Mouse (Mus musculus) left cerebral cortex, adult 2 months (tissue): ENCODE results near the gene Metap1. TPM values are rescaled to one million over a fixed set of nuclear protein-coding genes. Genes with fewer than 3 reads are reported as not detected.

Experiments used
- DNase-seq, 2 experiments: peaks; one replicate each; pipeline ENCODE4 v3.0.0; 2021 to 2022; ENCODE audit warnings: low spot score in 2 of 2, mixed read lengths in 1 of 2; ENCODE audit errors: extremely low spot score in 1 of 2
- H3K27ac ChIP-seq: fragments of 200-600 bp; 2 replicates; pipeline ENCODE4 v1.8.1; 2022
- H3K4me3 ChIP-seq: fragments of 200-600 bp; 2 replicates; pipeline ENCODE4 v1.8.1; 2022
- CTCF ChIP-seq: fragments of 200-600 bp; IDR thresholded peaks from 2 replicates; pipeline ENCODE4 v1.8.1; 2022; ENCODE audit warnings: antibody characterized with exemption, mild to moderate bottlenecking, moderate library complexity
- intact Hi-C: fragments of 180-260 bp; cut with DNase I; formaldehyde crosslinking; loops from one replicate; pipeline ENCODE4 v1.15.1; 2025
- total RNA-seq, 2 experiments: library from RNA; stranded (reverse); gene quantifications; 2 replicates each; pipeline ENCODE4 v1.2.3; 2021

Metap1 gene
- total RNA-seq, 2 experiments from 2014 or later: 40.7 to 44.3 TPM

- intact Hi-C loops: loop anchor here (10.0 kb wide), 1 partner anchor 549 kb away; the partner anchor contains the start of gene Rap1gds1
These were observed 36.2 kb upstream of the Metap1 start for GRCm38 (mm10) chr3:138525494-138525893.

GRCm38 (mm10) chr3:138523956-138524355 is 34.6 kb upstream of the Metap1 start:
- no peak for DNase-seq
- TF ChIP-seq CTCF: no peak
- intact Hi-C loops: loop anchor here (10.0 kb wide), 1 partner anchor 551 kb away; the partner anchor contains the start of gene Rap1gds1
- Histone ChIP-seq H3K27ac (no peak overlapping the region), H3K4me3 (no peak overlapping the region)

More at GRCm38 (mm10) chr3:138525494-138525893, 36.2 kb upstream of the Metap1 start:
- no peak overlapping the region for H3K27ac ChIP-seq
- no peak overlapping the region for H3K4me3 ChIP-seq
- no peak for TF ChIP-seq CTCF
- DNase-seq: no peak

- intact Hi-C loops: no loop called here
- Histone ChIP-seq H3K4me3 (no peak overlapping the region), H3K27ac (no peak overlapping the region)
- TF ChIP-seq CTCF: no peak
- DNase-seq: no peak
These were observed 29.9 kb upstream of the Metap1 start for GRCm38 (mm10) chr3:138519218-138519617.

GRCm38 (mm10) chr3:138517881-138518280 is 28.6 kb upstream of the Metap1 start:
- no peak for DNase-seq
- TF ChIP-seq CTCF: peak; percentile 18
- no peak overlapping the region for H3K4me3 ChIP-seq
- H3K27ac ChIP-seq: no peak overlapping the region
- intact Hi-C loops: no loop called here

GRCm38 (mm10) chr3:138515656-138516370 is 26.5 kb upstream of the Metap1 start:
- no peak overlapping the region for H3K27ac ChIP-seq
- intact Hi-C loops: no loop called here
- no peak for DNase-seq
- no peak for TF ChIP-seq CTCF
- H3K4me3 ChIP-seq: no peak overlapping the region

GRCm38 (mm10) chr3:138514749-138515148 is 25.4 kb upstream of the Metap1 start:
- TF ChIP-seq CTCF: no peak
- H3K27ac ChIP-seq: no peak overlapping the region
- no peak overlapping the region for H3K4me3 ChIP-seq
- intact Hi-C loops: no loop called here
- DNase-seq: no peak

GRCm38 (mm10) chr3:138513243-138513642 is 23.9 kb upstream of the Metap1 start:
- no peak overlapping the region for H3K4me3 ChIP-seq
- TF ChIP-seq CTCF: no peak
- H3K27ac ChIP-seq: no peak overlapping the region
- intact Hi-C loops: no loop called here
- DNase-seq: no peak

- H3K4me3 ChIP-seq: no peak overlapping the region
- intact Hi-C loops: no loop called here
- DNase-seq: no peak
- TF ChIP-seq CTCF: no peak
- H3K27ac ChIP-seq: no peak overlapping the region
These were observed 21.2 kb upstream of the Metap1 start for GRCm38 (mm10) chr3:138510471-138510870.

GRCm38 (mm10) chr3:138509581-138509980 is 20.3 kb upstream of the Metap1 start:
- no peak for TF ChIP-seq CTCF
- Histone ChIP-seq H3K4me3 (no peak overlapping the region), H3K27ac (no peak overlapping the region)
- intact Hi-C loops: loop anchor here (5.0 kb wide), 1 partner anchor 398 kb away; no protein-coding TSS in a partner anchor
- DNase-seq: no peak

GRCm38 (mm10) chr3:138506749-138507148 is 17.4 kb upstream of the Metap1 start:
- TF ChIP-seq CTCF: peak; percentile 66
- H3K4me3 ChIP-seq: no peak overlapping the region
- peak in 1 of 2 experiments; percentile 23 for DNase-seq
- intact Hi-C loops: loop anchor here (5.0 kb wide), 1 partner anchor 401 kb away; no protein-coding TSS in a partner anchor
- no peak overlapping the region for H3K27ac ChIP-seq

GRCm38 (mm10) chr3:138503754-138504153 is 14.4 kb upstream of the Metap1 start:
- no peak overlapping the region for H3K27ac ChIP-seq
- no peak for DNase-seq
- intact Hi-C loops: no loop called here
- no peak for TF ChIP-seq CTCF
- no peak overlapping the region for H3K4me3 ChIP-seq

- no peak for TF ChIP-seq CTCF
- DNase-seq: no peak
- intact Hi-C loops: loop anchor here (10.0 kb wide), 1 partner anchor 695 kb away; no protein-coding TSS in a partner anchor
- Histone ChIP-seq H3K4me3 (no peak overlapping the region), H3K27ac (no peak overlapping the region)
These were observed 10.8 kb upstream of the Metap1 start for GRCm38 (mm10) chr3:138499854-138500740.
